Mouse (Mus musculus): ENCODE measurements around the gene Tgfb1. TPM values are rescaled to one million over a fixed set of nuclear protein-coding genes. Genes with fewer than 3 reads are reported as not detected.

Tgfb1 gene
- polyA plus RNA-seq (2017; shearing (Covaris generic)), result 150 TPM

GRCm38 (mm10) chr7:25686680-25687531 lies at the start of gene Tgfb1:
Gene Tgfb1, plus strand, starts transcription at chr7:25687002.

GRCm38 (mm10) chr7:25658657-25659472 lies 27.9 kb upstream of the Tgfb1 start, which contains the start of the genes Bckdha and Exosc5:
Gene Bckdha, minus strand, starts transcription at chr7:25658981.
Gene Exosc5, plus strand, starts transcription at chr7:25659164.

GRCm38 (mm10) chr7:25674719-25675300 lies 12.0 kb upstream of the Tgfb1 start, which contains the start of gene Tmem91:
Gene Tmem91, minus strand, starts transcription at chr7:25675166.

GRCm38 (mm10) chr7:25680514-25681258 lies 6.1 kb upstream of the Tgfb1 start, which contains the start of gene B9d2:
Gene B9d2, plus strand, starts transcription at chr7:25680780.

GRCm38 (mm10) chr7:25718788-25719417 lies 32.1 kb downstream of the Tgfb1 start, which contains the start of gene Ccdc97:
Gene Ccdc97, minus strand, starts transcription at chr7:25719088.

Other genes starting within 250 kb of the Tgfb1 start
- gene Ceacam1, start 209.4 kb upstream of the Tgfb1 start, polyA plus RNA-seq (2017; shearing (Covaris generic)), result 0.72 TPM
- gene Ceacam2, start 147.1 kb upstream of the Tgfb1 start, polyA plus RNA-seq (2017; shearing (Covaris generic)), result 0.39 TPM
- gene Erich4, start 71.1 kb upstream of the Tgfb1 start, polyA plus RNA-seq (2017; shearing (Covaris generic)), result 0.19 TPM
- 64.9 TPM for gene Dmac2, start 67.6 kb upstream of the Tgfb1 start, polyA plus RNA-seq (2017; shearing (Covaris generic))
- 0.39 TPM for gene B3gnt8, start 60.3 kb upstream of the Tgfb1 start, polyA plus RNA-seq (2017; shearing (Covaris generic))
- gene Bckdha, start 28.0 kb upstream of the Tgfb1 start, polyA plus RNA-seq (2017; shearing (Covaris generic)), result 48.4 TPM
- gene Exosc5, start 27.8 kb upstream of the Tgfb1 start, polyA plus RNA-seq (2017; shearing (Covaris generic)), result 127 TPM
- gene Tmem91, start 11.8 kb upstream of the Tgfb1 start, polyA plus RNA-seq (2017; shearing (Covaris generic)), result 3.0 TPM
- gene B9d2, start 6.2 kb upstream of the Tgfb1 start, polyA plus RNA-seq (2017; shearing (Covaris generic)), result 39.9 TPM
- 72.4 TPM for gene Ccdc97, start 32.1 kb downstream of the Tgfb1 start, polyA plus RNA-seq (2017; shearing (Covaris generic))
- 122 TPM for gene Hnrnpul1, start 67.8 kb downstream of the Tgfb1 start, polyA plus RNA-seq (2017; shearing (Covaris generic))
- 21.1 TPM for gene Axl, start 101.7 kb downstream of the Tgfb1 start, polyA plus RNA-seq (2017; shearing (Covaris generic))
- gene Cyp2s1, start 129.9 kb downstream of the Tgfb1 start, polyA plus RNA-seq (2017; shearing (Covaris generic)), result 2.6 TPM
- gene Cyp2b10, start 210.6 kb downstream of the Tgfb1 start, polyA plus RNA-seq (2017; shearing (Covaris generic)), result not detected

All from CD4-positive, CD25-positive, alpha-beta regulatory T cell (primary cell).